Mouse (Mus musculus) thymus, postnatal 14 days (tissue): ENCODE measurements around the gene Thbd.

Experiments
- DNase-seq: peaks from one replicate; pipeline ENCODE4 v3.0.0; 2021

Thbd gene

GRCm38 (mm10) chr2:148407870-148408760, at the start of gene Thbd:
TSS of gene Thbd (minus strand) at chr2:148408188.
- DNase-seq = peak; percentile 30

- no peak for DNase-seq
These were observed 47.4 kb upstream of the Thbd start for GRCm38 (mm10) chr2:148455341-148455740.

GRCm38 (mm10) chr2:148454014-148454542, 46.1 kb upstream of the Thbd start:
- no peak for DNase-seq

- no peak for DNase-seq
These were observed 45.1 kb upstream of the Thbd start for GRCm38 (mm10) chr2:148453061-148453460.

- DNase-seq = no peak
These were observed 43.5 kb upstream of the Thbd start for GRCm38 (mm10) chr2:148451498-148451897.

- DNase-seq = no peak
These were observed 42.6 kb upstream of the Thbd start for GRCm38 (mm10) chr2:148450616-148451015.

GRCm38 (mm10) chr2:148449659-148450058, 41.7 kb upstream of the Thbd start:
- no peak for DNase-seq

- no peak for DNase-seq
These were observed 38.5 kb upstream of the Thbd start for GRCm38 (mm10) chr2:148446446-148446845.

GRCm38 (mm10) chr2:148445616-148446015, 37.6 kb upstream of the Thbd start:
- DNase-seq = no peak

- DNase-seq = no peak
These were observed 36.5 kb upstream of the Thbd start for GRCm38 (mm10) chr2:148444472-148444871.

GRCm38 (mm10) chr2:148443249-148443958, 35.4 kb upstream of the Thbd start, which contains the start of gene Cd93:
TSS of gene Cd93 (minus strand) at chr2:148443563.
- peak; percentile 47 for DNase-seq

GRCm38 (mm10) chr2:148442710-148443109, 34.7 kb upstream of the Thbd start:
- DNase-seq = peak; percentile 12

GRCm38 (mm10) chr2:148442172-148442571, 34.2 kb upstream of the Thbd start:
- DNase-seq = no peak

GRCm38 (mm10) chr2:148441421-148441820, 33.4 kb upstream of the Thbd start:
- peak; percentile 3 for DNase-seq

- DNase-seq = no peak
These were observed 31.8 kb upstream of the Thbd start for GRCm38 (mm10) chr2:148439691-148440276.

GRCm38 (mm10) chr2:148436285-148436684, 28.3 kb upstream of the Thbd start:
- DNase-seq = no peak

GRCm38 (mm10) chr2:148432346-148432745, 24.4 kb upstream of the Thbd start:
- no peak for DNase-seq

- DNase-seq = no peak
These were observed 23.0 kb upstream of the Thbd start for GRCm38 (mm10) chr2:148430941-148431340.

GRCm38 (mm10) chr2:148429001-148429505, 21.1 kb upstream of the Thbd start:
- no peak for DNase-seq

- DNase-seq = no peak
These were observed 20.5 kb upstream of the Thbd start for GRCm38 (mm10) chr2:148428523-148428922.

- no peak for DNase-seq
These were observed 19.6 kb upstream of the Thbd start for GRCm38 (mm10) chr2:148427553-148427952.

GRCm38 (mm10) chr2:148425709-148426382, 17.9 kb upstream of the Thbd start:
- DNase-seq = no peak
